Mouse (Mus musculus): ENCODE measurements around the gene Ptpn14. TPM values are rescaled to one million over a fixed set of nuclear protein-coding genes. Genes with fewer than 3 reads are reported as not detected.

The Ptpn14 gene
- total RNA-seq, 4 experiments from 2014 or later = 11.1 to 14.7 (median 13.3) TPM

DNA sequence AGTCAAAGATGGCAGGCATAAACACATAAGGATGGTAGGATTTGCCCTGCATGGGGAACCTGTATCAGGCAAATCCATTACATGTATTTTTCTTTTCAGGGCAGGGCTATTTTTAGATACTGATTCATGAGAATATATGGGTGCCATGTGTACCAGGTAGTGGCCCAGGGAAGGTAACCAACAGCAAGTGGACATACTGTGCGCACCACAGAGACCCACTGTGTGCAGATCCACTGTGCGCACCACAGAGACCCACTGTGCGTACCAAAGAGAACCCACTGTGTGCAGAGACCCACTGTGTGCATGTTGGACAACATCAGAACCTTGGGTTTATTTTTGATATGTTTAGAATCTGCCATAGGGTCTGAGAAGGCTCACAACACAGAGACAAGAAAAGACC lies 135.7 kb downstream of the Ptpn14 start:
- DNase-seq (ENCODE audit: low spot score in 2 of 2) = no peak

DNA sequence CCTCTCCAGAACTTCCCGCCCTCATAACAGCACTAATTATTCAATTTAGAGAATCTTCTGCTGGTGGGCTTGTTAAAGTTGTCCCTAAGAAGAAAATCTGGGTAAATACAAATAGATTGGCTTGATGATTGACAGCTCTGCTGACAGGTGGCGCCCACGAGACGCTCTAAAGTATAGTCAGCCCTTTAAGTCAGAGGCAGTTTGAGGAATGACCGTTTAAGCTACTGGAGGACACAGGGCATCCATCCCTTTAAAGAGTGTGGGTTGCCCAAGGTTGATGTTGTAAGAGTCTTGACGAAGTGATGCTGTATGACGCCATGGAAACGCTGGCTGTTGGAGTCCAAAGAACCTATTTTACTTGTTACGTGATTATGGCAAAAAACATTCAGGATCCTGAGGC lies 136.2 kb downstream of the Ptpn14 start:
- DNase-seq (ENCODE audit: low spot score in 2 of 2) = no peak

DNA sequence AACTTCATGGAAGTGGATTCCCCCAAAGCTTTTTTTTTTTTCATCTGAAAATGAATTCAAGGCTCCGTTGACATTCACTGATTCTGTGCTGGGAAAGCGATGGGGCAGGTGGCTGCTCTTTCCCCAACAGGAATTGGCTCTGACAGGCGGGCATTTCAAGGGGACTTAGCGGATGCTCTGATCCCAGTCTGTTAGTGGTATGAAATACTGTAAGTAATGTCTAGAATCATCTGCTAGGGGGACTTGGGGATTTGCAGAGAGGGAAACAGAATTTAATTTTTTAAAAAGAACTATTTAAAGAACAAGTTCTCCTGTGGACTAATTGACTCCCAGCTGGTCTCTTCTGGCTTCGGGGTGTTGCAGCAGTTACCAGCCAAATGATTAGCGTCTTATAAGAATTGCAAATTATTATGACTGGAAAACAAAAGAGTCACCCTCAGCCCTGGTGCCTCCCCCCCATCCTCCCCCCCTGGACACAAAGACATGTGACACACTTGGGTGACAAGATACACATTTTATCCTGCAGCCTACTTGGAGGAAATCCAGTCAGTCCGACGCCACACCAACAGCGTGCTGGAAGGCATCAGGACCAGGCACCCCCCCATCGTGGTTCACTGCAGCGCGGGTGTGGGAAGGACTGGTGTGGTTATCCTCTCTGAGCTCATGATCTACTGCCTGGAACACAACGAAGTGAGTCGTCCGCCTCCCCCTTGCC lies 136.9 kb downstream of the Ptpn14 start:
- DNase-seq (ENCODE audit: low spot score in 2 of 2) = no peak

DNA sequence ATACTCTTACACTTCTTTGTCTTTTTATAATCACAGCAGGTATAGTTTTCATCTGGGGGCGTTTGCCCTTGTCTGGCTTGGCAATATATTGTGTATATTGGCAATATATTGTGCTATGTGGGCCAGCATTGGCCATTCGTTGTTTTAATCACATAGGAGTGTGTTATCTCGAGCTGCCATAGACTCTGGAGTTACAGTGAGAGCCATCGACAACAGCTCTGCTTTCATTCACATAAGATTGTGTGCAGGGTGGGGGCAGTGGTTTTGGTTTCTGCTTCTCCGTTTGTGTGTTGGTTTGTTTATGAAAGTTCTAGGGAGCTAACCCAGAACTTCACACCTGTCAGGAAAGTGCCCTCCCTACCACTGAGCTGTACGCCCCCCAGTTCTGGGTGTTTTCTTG lies 138.6 kb downstream of the Ptpn14 start:
- no peak for DNase-seq (ENCODE audit: low spot score in 2 of 2)

DNA sequence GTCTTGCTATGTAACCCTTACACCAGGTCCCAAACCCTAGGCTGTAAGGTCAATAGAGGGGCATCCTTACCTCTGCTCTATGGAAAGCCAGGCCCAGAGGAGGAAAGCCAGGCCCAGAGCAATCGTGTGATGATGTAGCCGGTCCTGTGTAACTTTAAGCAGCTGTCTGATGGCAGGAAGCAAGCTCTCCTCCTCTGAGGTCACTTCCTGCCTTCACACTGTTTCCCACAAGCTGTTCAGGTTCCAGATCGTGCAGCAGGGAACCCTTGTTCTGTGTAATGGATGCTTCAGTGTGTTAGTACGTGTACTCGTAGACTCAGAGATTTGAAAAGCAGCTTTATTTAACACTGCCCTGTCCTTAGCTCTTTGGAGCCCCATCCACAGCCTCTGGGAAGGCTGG lies 139.0 kb downstream of the Ptpn14 start:
- no peak for DNase-seq (ENCODE audit: low spot score in 2 of 2)

DNA sequence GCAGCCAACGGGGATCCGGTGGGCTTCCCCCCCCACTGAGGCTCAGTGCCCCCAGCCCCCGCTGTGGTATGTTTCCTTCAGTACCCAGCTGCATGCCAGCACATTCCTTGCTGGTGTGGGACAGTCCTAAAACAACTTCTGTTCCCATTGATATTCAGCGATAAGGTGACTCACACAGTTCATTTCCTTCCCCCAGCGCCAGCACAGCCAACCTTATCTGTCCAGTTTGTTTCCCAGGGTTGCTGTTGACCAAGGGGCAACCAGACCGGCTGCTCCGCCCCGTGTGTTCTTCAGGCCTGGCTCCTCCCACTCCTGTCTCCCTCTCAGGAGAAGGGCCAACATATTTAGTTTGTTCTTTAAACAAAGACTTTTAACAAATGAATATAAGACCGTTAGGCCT lies 139.4 kb downstream of the Ptpn14 start:
- DNase-seq (ENCODE audit: low spot score in 2 of 2) = no peak

DNA sequence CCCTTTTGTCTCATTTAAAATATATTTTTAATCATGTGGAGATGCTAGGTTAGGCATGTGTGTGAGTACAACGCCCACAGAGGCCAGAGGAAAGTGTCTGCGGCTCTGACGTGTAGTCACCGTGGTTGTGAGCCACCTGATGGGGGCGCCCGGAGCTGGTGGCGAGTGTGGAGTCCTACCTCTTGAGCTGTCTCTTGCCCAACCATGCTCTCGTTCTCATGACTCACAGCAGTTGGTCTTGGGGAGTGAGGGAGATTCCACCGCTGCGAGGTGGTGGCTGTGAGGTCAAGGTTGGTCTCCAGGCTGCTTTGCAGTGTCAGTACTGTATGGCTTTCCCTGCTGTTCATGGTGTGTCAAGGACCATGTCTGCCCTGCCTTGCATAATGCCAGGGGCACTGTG lies 140.0 kb downstream of the Ptpn14 start:
- no peak for DNase-seq (ENCODE audit: low spot score in 2 of 2)

DNA sequence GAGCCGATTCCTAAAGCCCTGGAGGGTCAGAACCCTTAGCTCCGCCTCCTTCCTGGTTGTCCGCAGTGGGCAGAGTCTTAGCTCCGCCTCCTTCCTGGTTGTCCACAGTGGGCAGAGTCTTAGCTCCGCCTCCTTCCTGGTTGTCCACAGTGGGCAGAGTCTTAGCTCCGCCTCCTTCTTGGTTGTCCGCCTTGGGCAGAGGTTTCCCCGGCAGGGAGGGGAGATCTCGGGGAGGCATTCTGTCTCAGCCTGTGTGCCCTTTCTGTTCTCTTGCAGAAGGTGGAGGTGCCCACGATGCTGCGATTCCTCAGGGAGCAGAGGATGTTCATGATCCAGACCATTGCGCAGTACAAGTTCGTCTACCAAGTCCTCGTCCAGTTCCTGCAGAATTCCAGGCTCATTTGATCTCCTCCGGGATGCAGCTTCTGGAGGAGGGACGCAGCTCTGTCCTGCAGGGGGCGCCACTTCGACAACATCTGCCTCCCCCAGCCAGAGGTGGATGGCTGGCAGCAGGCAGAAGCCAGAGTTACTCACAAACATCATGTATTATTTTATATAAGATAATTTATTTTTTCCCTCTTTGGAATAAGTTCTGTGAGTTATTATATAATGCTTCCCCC lies 141.7 kb downstream of the Ptpn14 start:
- DNase-seq (ENCODE audit: low spot score in 2 of 2) = no peak

DNA sequence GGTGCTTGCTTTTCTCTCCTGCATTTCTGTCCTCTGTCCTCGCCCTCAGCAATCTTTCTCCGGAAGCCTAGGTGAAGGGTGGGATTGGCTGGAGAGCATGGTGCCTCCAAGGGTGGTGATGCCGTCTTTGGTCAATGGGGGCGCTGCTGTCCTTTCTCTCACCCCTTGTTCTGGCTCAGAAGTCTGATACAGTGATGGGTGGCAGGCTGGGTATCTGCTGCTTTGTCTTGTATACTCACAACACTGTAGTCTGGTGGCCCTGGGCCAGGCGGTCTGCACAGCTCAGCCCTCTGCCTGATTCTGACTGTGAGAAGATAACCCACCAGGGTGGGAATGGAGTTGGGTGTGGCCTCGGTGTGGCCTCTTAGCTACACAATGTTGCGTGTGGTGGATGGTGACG lies 142.5 kb downstream of the Ptpn14 start:
- DNase-seq (ENCODE audit: low spot score in 2 of 2) = no peak

DNA sequence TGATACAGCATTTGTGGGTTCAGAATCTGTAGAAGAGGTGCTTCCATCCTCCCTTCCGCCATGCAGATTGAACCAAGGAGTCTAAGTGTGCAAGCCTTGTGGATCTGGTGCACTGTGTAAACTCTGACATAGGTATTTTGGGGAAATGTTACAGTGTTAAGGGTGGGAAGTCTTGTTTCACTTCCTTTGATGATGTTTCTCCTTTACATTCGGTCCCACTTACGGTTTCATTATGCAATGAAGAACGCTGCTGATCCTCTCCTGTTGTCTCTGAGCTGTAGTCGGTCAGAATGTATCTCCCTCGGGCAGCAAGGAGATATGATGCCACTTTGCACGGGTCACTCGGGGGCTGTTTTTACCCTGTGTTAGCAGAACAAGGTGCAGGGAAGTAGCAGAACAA lies 143.6 kb downstream of the Ptpn14 start:
- DNase-seq (ENCODE audit: low spot score in 2 of 2) = no peak

DNA sequence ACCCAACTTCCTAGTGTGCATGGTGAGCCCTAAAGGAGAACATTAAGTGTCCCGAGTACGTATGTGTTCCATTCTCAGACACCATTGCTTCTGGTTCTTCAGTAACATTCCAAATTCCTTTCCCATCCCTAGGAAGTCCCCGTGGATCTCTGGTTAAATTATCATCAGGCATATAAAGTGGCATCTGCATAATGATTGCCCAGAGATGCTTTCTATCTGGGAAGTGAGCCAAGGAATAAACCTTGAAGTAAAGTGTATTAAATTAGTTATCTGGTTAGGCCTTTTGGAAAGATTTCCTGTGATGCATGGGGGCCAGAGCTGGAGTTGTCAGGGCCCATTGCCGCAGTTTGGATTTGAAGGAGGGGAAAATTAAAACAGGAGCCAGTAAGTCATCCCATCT lies 144.0 kb downstream of the Ptpn14 start:
- no peak for DNase-seq (ENCODE audit: low spot score in 2 of 2)

DNA sequence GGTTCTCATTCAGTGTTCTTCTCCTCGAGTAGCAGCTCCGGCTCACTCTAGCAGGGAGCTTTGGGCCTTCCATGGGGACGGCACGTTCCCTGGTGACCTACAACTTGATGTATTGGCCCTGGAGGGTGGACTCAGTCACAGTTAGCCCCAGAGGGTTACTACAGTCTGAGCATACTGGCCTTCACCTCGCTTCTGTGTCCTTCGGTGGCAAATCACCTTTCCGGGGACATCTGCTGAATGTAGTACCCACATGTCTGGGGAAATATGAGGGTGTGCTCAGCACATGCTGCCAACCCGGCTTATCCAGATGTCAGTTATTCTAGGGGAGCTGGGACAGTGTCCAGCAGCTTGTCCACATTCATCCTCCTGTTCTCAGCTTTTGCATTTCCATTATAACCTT lies 145.5 kb downstream of the Ptpn14 start:
- no peak for DNase-seq (ENCODE audit: low spot score in 2 of 2)

DNA sequence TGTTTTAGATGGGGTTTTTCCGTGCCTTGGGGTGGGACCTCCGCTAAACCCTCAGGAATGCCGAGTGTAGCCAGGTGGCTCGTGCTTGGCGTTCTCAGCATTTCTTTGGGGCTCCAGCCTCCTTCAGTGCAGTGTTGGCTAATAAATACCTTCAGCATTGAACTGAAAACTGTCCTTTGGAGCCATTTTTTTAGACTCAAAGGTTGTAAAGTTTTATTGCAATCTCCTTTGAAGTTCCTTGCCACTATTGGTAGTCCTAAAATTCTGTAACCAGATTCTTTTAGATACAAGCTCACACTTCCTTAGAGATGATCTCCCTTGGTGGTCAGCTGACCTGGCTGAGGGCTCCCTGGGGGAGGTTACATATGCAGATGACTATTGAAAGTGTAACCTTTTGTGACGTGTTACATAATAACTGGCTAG lies 147.4 kb downstream of the Ptpn14 start:
- no peak for DNase-seq (ENCODE audit: low spot score in 2 of 2)

DNA sequence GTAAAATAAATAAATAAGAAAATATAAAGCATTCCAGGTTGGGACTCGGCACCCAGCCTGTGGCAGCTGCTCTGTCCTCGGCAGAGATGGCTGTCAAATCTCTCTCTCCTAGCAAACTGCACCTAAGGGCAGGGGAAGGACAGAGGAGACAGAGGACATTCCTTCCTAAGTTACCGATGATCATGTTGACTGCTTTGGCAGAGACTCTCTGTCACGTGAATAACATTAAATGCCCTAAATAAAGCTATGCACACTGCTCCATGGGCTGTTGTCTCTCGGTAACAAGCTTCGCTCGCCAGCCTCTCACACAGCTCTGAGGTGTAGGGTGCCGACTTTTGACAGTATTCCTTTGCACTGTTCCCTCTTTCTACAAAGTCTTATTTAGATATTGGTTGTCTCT lies 148.1 kb downstream of the Ptpn14 start:
- DNase-seq (ENCODE audit: low spot score in 2 of 2) = no peak

DNA sequence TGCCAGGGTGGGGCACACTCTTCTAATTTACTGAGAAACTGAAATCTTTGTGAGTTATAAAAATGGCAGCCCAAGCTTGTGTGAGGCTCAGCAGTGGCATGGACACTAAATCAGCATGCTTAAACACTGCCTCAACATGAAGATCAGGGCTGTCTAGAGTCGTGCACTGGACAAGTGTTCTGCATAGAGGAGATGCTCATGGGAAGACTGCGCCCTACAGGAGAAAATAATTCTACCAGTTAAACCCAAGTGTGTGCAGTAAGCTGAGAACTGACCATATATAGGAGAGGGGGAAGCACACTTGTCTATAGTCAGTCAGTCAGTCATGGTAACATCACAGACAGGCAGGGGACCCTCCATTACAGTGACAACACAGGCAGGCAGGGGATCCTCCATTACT lies 151.1 kb downstream of the Ptpn14 start:
- no peak for DNase-seq (ENCODE audit: low spot score in 2 of 2)

DNA sequence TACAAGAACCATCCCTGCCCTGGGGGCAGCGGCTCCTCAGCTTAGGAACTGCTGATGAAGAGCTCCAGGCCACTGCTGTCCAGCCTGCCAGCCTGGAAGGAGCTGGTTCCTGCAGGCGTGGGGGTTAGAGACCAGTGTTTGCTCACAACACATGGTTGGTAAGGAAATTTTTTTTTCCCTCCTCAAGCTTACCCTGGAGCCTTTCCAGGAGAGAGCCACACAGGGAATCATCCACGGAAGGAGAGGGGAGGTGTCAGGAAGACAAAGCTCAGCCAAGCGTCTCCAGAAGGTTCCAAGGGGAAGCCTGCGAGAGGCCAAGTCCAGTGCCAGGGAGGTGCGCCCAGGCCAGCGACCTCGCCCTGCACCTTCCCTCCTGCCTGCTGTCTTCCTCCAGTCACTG lies 151.9 kb downstream of the Ptpn14 start:
- no peak for DNase-seq (ENCODE audit: low spot score in 2 of 2)

DNA sequence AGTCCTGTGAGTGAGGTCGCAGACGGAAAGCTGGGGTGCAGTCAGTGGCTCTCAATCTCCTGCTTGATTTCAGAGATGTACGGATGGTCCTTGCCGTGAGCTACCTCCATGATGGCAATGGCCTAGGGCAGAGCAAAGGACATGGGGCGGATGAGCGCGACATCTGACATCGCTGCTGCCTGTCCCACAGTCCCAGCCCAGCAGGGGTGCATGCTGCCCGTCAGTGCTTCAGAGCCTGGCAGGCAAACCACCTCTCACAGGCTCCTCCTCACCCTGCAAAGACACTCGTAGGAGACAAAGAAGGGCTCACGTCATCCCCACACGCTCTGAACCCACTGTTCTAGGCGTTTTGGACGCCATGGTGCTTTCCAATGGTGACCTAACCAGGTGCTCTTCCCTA lies 152.7 kb downstream of the Ptpn14 start:
- DNase-seq (ENCODE audit: low spot score in 2 of 2) = no peak

DNA sequence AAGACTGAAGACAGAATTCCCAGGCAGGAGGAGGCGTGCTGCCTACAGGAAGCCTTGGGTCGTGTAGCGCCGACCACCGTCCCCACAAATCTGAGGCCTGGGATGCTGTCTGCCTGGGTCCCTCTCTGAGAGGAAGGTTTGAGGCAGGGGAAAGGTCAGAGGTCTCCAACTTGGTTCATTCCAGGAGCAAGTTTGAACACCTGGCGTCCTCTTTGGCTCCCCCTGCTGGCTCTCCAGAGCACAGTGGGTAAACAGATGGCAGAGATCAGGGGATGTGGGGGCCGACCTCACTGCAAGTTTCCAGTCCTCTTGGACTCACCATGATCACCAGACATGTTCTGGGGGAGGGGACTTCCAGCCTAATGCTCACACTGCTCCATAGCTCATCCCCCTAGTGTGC lies 154.8 kb downstream of the Ptpn14 start:
- no peak for DNase-seq (ENCODE audit: low spot score in 2 of 2)

DNA sequence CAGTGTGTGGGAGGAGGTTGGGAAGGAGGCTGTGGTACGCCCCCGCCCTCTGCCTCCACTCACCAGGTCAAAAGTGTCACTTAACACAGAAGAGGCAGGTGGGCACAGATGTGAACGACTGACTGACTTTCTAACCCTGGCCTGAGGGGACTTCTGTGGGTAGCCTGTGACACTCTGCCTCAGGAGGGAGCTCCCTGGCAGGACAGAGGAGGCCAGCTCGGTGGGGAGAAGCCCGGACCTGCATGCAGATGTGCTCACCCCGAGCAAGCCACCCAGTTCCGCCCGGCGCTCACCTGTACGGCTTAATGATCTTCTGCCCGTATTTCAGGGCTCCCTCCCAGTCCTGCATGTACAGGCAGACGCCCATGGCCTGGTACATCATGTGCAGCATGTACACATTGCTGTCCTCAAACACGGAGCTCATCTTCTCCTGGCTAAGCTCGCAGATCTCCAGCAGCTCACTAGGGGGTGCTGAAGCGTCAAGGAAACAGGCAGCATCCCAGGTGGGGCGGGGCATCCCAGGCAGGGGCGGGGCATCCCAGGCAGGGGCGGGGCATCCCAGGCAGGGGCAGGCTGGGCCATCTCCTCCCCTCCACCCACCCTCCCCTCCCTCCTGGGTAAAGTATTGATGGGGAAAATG lies 155.6 kb downstream of the Ptpn14 start:
- peak in 1 of 2 experiments; percentile 39 for DNase-seq (ENCODE audit: low spot score in 2 of 2)

DNA sequence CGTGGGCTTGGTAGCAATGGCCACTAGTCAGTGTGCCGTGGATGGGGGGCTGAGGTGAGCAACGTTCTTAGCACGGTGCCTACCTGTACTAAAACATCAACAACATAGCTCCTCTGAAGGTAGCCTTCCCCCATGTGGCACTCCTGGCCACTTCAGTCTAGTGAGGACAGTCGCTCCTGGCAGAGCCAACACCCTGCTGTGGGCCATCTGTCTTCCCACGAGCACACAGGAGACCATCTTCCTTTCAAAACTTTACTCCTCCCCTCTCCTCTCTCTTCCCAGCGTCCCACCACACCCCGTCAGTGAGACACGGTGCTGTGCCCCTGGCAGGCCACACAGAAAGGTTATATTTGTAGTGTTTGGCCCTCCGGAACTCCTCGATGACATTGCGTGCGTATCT lies 156.9 kb downstream of the Ptpn14 start:
- DNase-seq (ENCODE audit: low spot score in 2 of 2) = no peak

DNA sequence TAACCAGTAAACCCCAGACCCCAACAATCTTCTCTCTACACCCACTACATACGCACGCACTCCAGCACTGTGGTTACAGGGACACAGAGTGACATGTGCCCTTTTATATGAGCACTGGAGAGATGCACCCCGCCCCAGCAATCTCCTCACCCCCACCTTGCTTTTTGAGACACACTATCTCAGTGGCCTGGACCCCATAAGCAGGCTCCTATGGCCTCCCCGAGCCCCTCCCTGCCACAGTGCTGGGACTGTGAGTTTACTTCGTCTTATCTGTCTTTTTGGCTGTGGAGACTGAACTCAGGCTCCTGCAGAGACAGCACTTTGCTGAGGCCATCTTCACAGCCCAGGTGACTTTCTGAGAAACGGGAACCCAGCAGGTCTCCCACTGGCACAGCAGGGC lies 157.9 kb downstream of the Ptpn14 start:
- no peak for DNase-seq (ENCODE audit: low spot score in 2 of 2)

DNA sequence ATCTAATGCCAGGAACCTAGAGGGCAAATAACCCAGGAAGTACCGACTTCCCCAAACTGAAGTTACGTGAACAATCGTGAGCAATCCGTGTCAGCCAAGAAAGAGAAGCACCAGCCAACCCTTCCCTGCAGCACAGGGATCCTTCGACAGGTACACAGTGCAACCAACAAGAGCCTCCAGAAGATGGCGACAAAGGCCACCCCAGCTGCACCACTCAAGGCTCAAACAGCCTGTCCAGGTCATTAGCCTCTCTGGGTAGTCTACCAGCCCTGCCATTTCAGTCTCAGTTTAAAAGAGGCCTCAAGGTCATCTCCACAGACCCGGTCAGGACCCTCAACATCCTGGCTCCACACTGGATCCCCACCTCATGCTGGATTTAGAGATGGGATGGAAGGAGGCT lies 159.4 kb downstream of the Ptpn14 start:
- DNase-seq (ENCODE audit: low spot score in 2 of 2) = peak in 1 of 2 experiments; percentile 50

DNA sequence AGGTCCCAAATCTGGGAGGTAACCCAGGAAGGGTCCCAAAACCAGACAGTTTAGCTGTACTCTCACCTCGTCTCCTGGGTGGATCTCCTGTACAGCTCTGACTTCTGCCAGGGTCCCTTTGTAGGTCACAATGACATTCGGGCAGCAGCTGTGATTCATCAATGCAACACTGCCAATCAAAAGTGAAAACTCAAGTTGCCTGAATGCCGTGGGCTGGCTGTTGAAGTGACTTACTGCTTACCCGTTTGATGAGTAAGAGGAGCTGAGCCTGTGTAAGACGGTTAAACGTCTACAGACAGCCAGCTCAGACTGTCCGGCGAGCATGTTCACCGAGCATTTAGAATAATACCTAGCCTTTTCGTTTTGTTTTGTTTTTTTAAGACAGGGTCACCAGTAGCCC lies 160.7 kb downstream of the Ptpn14 start:
- DNase-seq (ENCODE audit: low spot score in 2 of 2) = no peak
